Mouse (Mus musculus): ENCODE results near the gene Rhox2b.
"Not testable (repeated sequence)": the region's sequence is repeated elsewhere in the genome, so short reads cannot be mapped to it uniquely, and the experiment has no call there.

DNA sequence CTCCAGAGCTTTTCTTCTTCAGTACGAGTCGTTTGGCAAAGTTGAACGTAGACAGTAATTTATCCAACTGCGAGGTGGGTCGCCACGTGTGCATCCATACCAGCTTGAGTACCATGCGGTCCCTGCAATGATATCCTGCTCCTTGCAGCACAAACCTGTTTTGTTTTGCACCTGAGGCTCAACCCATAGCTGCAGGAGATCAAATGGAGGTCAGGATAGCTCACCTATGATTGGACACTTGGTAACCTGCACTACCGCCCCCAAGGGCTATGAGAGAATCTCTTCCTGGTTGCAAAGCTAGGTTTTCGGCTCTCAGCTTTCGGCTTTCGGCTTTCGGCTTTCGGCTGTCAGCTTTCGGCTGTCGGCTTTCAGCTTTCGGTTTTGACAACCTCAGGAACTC is 21.3 kb upstream of the Rhox2b start, which contains the start of gene Rhox4a2:
- TF ChIP-seq POLR2A (IDR thresholded peaks at IDR 0.05; ENCODE audit: borderline replicate concordance, low read depth, low read length); CTCF (IDR thresholded peaks at IDR 0.05; ENCODE audit: low read depth, low read length): not testable (repeated sequence)

Measured in bone marrow macrophage, adult 2 months (primary cell).